Mouse (Mus musculus) right cerebral cortex, adult 18-20 months (tissue): ENCODE data around the gene Hoxb3.

ENCODE experiments used
- DNase-seq: peaks from one replicate; pipeline ENCODE4 v3.0.0; 2022; ENCODE audit warnings: mixed read lengths

Hoxb3 gene

GRCm38 (mm10) chr11:96365441-96366091 is 42.4 kb downstream of the Hoxb3 start, which contains the start of gene Hoxb1:
Gene Hoxb1, plus strand, starts transcription at chr11:96365752.
- DNase-seq: no peak

- no peak for DNase-seq
Observed at GRCm38 (mm10) chr11:96366092-96367041, 43.2 kb downstream of the Hoxb3 start.

DNA sequence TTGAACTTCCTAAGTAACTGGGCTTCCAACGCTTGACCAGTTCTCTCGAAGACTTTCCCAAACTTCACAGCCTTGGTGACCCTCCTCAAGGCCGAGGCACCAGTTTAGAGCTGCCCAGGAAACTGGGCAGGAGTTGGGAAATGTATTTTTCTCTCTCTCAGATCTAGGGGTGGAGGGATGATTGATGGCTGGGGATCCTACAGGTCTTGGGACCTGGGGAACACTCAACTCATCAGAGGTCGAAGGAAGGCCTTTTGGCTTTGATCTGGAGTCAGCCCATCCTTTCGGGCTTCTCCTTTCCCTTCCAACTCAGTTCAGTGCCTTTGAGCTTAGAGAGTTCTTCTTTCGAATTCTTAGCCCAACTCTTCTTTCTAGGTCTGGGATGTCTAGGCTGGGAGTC is 44.0 kb downstream of the Hoxb3 start:
- no peak for DNase-seq

GRCm38 (mm10) chr11:96368686-96369085 is 45.6 kb downstream of the Hoxb3 start:
- no peak for DNase-seq

DNA sequence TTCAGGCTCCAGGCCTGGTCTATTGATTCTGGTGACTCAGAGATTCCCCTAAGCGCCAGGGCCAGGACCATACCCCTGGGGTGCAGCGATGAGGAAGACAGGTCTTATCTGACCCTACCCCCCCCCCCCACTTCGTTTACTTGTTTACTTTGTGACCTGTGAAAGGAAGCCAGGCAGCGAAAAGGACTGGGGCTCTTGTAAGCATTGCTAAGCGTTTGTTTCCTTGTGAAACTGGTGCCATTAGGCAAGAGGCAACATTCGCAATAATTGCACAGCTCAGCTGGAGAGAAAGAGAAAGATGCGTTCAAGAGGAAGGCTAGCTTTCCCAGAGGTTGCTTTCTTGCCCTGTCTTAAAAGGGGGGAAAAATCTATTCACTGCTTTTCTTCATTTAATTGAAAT is 46.0 kb downstream of the Hoxb3 start:
- no peak for DNase-seq

- DNase-seq: no peak
Observed at GRCm38 (mm10) chr11:96371726-96372125, 48.6 kb downstream of the Hoxb3 start.

DNA sequence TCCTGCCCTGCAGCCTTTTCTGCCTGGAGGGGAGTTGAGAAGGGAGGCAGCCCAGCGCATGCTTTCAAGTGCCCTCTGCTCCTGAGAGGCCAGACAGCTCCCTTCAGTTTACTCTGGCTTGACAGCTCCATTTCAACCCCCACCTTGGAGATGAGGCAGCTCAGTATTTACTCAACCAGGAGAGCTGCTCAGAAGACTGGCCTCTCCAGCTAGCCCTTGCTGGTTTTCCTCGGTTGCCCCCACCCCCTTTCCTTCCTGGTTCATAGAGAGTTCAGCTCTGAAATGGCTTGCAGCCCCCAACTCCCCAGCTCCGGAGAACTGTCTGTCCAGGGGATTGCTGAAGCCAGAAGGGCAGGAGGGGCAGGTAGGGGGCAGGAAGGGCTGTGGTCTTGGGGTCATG is 49.4 kb downstream of the Hoxb3 start:
- DNase-seq: no peak

DNA sequence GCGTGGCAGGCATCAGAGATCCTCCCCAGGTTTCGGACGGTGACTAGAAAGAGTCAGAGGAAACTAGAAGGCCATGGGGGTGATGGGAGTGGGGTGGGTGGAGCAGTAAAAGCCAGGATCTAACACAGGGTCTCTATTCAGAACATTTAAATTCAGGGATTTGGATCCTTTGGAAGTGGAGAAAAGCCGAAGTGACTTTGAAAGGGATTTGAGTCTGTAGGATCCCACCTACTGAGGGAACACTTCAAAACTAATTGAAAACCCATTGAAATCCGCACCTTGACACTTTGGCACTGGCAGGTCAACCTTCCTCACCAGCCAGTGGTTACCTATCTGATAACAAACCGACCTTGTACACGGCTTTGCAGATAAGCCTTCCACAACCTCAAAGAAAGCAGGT is 51.7 kb downstream of the Hoxb3 start:
- no peak for DNase-seq

GRCm38 (mm10) chr11:96383381-96383780 is 60.3 kb downstream of the Hoxb3 start:
- no peak for DNase-seq

DNA sequence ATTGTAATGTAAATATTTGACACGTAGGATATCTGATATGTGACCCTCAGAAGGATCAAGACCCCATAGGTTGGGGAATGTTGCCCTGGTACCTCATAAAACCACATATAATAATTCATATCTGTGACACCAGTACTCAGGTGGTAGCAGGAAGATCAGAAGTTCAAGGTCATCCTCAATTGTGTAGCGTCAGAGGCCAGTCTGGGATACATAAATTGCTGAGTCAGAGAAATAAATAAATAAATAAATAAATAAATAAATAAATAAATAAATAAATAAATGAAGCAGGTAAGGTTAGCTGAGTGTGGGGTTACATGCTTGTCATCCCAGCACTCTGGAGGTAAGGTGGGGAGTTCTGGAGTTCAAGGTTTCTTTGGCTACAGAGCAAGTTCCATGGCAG is 64.5 kb downstream of the Hoxb3 start:
- no peak for DNase-seq

DNA sequence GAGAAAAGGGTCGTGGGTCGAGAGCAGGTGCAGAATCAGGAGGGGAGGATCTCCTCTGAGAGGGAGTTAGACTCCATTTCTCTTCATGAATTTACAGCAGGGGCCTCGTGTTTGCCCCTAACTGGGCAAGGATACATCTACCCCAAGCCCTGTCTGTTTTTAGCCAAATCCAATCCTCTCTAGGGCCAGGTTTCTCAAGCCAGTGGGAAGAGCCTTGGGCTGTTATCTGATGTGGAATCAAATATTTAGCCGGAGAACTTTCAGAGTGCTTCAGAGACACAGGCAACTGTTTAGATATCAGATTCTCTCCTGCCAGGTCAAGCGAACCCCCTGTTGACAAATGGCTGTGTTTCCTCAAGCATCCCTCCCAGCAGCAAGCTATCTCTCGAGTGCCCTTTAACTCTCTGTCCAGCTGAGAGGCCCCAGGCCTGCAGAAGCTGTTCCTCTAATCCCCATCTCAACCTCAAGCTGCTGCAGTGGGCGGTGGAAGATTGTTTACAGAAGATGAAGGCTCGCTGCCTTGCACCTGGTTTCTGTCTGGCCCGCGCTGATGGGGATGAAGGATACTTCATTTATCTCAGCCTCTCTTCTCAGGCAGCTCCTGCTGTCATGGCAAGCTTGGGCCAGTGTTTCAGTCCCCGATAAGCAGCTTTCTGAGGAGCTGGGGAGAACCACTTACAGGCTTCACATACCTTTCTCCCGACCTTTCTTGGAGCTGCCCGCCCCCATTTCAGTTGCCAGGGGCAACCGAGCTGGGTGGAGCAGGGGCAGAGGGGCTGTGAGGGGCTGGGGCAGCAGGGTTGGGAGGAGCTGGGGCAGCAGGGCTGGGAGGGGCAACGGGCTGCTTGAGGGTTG is 73.9 kb downstream of the Hoxb3 start:
- no peak for DNase-seq
